Mouse (Mus musculus) liver, postnatal 0 days (tissue): Measurements from ENCODE around the gene Hcar2.

ENCODE experiments used
- CTCF ChIP-seq: sonication (generic); IDR thresholded peaks from 2 replicates; pipeline ENCODE4 v1.5.1; 2016; ENCODE audit warnings: antibody characterized with exemption, low read depth
- EP300 ChIP-seq: IDR thresholded peaks from 2 replicates; pipeline ENCODE4 v1.6.1; 2016; ENCODE audit warnings: antibody characterized with exemption, low read depth, mild to moderate bottlenecking

DNA sequence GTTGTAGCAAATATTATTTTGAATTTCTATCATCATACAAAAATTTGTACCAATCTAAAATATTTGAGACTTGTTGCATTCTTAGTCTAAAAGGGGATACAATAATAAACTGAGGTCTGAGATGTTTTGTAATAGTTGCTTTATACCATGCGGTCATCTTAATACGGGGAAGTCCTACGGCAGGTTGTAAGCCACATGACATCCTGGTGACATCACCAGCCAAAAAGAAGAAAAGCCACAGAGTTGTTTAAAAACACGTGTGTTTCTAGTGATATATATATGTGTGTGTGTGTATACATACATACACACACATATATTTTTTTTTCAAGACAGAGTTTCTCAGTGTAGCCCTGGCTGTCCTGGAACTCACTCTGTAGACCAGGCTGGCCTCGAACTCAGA is 28.2 kb upstream of the Hcar2 start:
- no peak for TF ChIP-seq CTCF
- TF ChIP-seq EP300: no peak
